Mouse (Mus musculus) left cerebral cortex, postnatal 4 days (tissue): Measurements from ENCODE around the gene Fbxl3. TPM values are rescaled to one million over a fixed set of nuclear protein-coding genes. Genes with fewer than 3 reads are reported as not detected.

Experiments
- DNase-seq: peaks from one replicate; pipeline ENCODE4 v3.0.0-alpha.2; 2022
- intact Hi-C: fragments of 180-260 bp; cut with DNase I; formaldehyde crosslinking; loops from one replicate; pipeline ENCODE4 v1.15.1; 2025
- total RNA-seq, 2 experiments: library from RNA; stranded (reverse); gene quantifications; 2 replicates each; pipeline ENCODE4 v1.2.3; 2021

The Fbxl3 gene
- total RNA-seq: 10 to 100 TPM; 67.2 to 71.3 TPM

DNA sequence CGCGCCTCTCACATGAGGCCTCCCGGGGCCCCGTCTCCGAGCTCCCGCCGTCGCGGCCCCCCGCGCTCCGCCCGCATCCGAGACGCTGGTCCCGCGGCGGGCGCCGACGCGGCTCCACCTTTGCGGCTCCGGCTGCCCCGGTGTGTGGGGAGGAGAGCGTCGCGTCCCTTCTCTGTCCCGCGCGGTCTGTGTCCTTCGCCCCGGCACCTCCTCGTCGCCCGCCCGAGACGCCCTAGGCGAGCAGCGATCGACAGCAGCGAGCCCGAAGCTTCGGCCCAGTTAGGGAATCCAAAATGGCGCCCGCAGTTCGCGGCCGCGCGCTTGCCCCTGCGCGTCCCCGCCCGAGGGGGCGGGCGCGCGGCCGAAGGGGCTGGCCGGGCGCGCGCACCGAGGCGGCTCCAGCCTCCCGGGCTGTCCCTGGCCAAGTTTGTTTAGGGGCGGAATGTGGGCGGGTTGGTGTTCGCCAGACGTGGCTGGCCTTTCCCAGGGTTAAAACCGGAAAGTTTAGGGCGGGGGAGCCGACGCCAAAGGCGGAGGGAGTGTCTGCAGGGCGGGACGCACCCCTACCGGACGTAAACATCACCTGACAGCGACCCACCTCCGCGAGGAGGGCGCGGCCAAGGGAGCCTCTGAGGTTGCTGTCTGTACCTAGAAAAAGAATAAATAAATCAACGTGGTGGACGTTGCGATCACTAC lies at the start of gene Fbxl3:
Gene Fbxl3, minus strand, starts transcription at position 329 of the 696 bp plus-strand sequence.
- intact Hi-C loops: no loop called here

DNA sequence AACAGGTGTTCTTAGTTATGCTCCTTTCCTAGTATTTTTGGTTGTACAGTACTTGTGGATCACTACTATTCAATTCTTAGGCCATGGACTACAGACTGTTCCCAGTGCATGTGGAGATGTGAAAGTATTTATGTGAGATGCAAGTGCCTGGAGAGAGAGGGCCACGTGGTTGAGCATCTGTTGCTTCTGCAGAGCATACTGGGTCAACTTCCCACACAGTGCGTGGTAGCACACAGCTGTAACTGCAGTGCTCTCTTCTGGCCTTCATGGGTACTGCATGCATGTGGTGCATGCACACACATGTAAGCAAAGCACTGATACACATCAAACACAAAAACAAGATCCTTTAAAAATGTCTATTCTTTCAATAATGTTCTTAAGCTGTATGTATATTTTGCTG lies 32.6 kb upstream of the Fbxl3 start:
- intact Hi-C loops: loop anchor here (10.0 kb wide), 1 partner anchor 73 kb away; no protein-coding TSS in a partner anchor
- DNase-seq: peak; percentile 33

More for the DNA sequence above, at the start of gene Fbxl3:
- DNase-seq: peak; percentile 81

DNA sequence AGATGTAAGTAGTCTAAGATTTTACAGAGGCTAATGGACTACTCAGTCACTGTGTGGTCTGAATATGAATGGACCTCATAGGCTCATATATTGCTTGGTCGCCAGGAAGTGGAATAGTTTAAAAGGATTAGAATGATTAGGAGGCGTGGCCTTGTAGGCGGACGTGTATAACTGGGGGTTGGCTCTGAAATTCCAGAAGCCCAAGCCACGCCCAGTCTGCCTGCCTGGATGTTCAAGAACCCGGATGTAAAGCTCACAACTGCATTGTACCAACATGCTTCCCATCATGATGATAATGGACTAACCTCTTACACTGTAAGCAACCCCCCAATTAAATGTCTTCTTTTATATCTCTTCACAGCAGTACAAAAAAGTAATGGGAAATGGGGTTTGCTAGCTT lies 26.4 kb upstream of the Fbxl3 start:
- no peak for DNase-seq
- intact Hi-C loops: no loop called here

DNA sequence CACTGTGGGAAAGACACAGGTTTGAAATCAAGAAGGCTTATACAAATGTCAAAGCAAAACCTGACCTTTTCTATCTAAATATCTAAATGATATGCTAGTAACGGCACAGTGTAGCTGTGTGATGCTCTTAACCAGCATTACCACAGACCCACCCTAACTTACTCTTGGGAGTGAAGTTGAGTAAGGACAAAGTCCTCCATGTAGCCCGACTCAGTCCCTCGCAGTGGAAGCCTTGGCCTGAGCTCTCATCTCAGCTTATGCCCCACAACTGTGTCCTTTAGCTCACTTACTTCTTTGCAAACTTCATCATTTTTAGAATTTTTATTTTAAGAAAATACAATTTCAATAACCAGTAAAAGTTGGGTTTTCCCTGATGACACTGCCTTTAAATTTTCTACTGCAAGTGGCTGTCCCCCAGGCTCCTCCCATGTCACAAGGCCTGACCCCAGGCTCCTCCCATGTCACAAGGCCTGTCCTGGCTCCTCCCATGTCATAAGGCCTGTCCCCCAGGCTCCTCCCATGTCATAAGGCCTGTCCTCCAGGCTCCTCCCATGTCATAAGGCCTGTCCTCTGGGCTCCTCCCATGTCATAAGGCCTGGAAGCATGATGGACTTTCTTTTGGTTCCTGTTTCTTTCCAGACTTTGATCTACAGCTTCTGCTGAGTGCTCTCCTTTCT lies 15.8 kb upstream of the Fbxl3 start:
- DNase-seq: no peak
- intact Hi-C loops: no loop called here

DNA sequence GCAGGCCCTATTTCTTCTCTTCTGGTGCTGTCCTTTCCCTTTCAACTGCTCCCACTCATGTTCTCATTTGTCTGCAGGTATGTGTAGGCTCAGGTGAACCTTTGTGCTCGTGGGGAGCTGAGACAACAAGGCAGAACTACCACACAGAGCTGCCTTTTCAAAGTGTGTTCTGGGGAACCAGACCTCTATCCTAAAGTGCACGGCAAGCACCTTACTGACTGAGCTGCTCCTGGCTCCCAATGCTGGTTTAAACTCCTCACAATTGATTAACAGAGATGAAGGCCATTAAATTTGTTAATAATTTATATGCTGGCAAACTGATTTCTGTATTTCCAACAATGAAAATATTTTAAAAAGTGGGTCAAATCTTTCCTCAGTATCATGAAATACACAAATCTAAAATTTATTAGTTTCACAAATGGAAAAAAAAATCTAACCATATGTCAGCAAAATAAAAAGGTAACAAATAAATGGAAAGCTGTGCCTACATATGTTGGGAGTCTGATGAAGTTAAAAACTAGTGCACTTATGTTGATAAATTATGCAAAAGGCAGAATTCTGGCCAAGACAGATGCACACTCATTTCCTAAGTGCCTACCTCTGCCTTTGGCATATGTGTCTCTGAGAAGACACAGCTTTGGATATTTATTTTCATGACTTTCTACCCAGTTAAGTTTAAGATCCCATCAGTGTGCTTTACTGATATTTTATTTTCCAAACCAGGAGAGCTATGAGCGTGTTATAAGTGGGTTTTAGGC lies 13.4 kb upstream of the Fbxl3 start:
- no peak for DNase-seq
- intact Hi-C loops: no loop called here

DNA sequence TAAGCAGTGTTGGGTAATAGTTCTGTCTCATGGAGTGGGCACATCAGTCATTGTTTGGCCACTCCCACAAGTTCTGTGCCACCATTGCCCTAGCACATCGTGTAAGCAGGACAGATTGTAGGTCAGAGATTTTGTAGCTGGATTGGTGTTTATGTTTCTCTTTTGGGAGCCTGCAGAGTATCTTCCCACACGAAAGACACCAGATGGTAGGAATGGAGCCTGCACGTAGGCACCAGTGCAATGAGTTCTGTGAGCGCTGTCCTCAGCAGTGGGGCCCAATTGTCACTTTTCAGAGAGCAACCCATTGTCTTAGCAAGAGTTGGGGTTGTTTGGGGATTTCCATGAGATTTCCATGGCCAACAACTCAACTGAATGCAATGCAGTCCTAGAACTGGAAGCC lies 10.6 kb upstream of the Fbxl3 start:
- no peak for DNase-seq
- intact Hi-C loops: loop anchor here (10.0 kb wide), 1 partner anchor 425 kb away; no protein-coding TSS in a partner anchor

DNA sequence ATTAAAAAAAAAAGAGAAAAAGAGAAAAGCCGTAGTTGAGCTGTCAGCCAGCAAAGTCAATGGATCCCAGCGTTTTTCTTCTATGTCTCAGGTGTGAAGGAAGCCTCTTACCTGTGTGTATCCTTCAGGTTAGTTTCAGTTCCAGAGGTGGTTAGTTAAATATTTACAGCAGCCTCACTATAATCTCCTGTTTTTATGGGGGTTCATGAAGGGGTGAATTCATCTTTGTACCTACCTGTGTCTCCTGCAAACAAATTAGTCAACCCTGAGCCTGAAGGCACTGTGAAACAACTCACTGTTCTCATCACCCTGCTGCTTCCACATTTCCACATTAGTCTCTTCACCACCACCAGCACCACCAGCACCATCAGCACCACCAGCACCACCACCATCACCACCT lies 6.9 kb upstream of the Fbxl3 start:
- DNase-seq: no peak
- intact Hi-C loops: loop anchor here (10.0 kb wide), 1 partner anchor 428 kb away; no protein-coding TSS in a partner anchor

DNA sequence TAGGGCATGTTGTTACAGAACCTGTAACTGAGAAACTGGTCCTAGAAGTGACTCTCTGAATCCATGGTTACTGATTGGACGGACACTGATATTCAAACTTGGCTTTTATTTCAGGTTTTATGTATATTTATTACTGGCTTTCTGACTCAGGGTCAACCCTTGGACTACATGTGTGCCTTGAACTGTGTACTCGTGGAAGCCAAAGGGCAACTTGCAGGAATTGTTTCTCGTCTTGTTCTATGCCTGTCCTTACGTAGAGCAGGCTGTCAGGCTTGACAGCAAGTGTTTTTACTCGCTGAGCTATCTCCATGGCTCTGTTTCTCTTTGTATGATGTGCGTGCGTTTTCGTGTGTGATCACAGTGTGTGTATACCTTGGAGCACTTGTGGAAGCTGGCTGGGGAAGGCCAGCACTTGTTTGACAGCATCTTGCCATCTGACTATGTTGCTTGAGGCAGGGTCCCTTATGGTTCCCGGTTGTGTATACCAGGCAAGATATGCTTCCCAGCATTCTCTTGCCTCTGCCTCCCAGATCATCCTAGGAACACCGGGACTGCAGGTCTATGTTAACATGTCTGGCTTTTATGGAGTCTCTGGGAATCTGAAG lies 3.5 kb upstream of the Fbxl3 start:
- intact Hi-C loops: loop anchor here (10.0 kb wide), 1 partner anchor 432 kb away; no protein-coding TSS in a partner anchor
- no peak for DNase-seq

DNA sequence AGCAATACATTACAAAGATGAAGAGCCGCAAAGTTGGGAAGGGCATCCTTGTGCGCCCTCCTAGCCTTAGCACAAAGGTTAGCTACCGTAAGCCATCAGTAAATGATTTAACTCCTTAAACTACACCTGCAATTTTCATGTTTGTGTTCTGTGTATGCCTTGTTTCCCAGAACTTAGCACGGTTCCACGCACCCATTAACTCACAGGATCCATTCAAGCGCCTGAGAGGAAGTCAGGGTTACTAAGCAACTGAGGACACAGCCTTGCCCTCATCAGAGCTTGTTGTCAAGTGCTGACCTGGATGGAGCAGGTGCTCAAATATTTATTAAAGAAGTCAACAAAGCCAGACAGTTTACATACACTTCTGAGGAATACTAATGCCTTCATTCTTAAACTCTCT lies 2.9 kb upstream of the Fbxl3 start:
- intact Hi-C loops: loop anchor here (10.0 kb wide), 1 partner anchor 433 kb away; no protein-coding TSS in a partner anchor
- no peak for DNase-seq

DNA sequence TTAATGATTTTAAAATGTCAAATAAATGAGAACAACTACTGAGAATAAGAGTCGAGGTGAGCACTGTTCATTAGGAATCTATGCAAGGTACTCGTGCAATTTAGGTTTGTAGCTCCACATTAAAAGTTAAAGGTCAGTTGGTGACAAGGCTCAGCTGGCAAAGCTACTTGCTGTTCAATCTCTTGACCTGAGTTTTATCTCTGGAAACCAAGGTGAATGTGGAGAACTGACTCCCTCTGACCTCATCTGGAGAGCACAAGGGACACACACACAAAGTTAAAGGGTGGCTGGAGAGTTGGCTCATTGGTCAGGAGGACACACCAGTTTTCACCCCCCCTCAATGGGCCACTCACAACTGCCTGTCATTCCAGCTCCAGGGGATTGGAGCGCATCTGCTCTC lies 1.8 kb upstream of the Fbxl3 start:
- intact Hi-C loops: loop anchor here (10.0 kb wide), 1 partner anchor 434 kb away; no protein-coding TSS in a partner anchor
- DNase-seq: no peak

DNA sequence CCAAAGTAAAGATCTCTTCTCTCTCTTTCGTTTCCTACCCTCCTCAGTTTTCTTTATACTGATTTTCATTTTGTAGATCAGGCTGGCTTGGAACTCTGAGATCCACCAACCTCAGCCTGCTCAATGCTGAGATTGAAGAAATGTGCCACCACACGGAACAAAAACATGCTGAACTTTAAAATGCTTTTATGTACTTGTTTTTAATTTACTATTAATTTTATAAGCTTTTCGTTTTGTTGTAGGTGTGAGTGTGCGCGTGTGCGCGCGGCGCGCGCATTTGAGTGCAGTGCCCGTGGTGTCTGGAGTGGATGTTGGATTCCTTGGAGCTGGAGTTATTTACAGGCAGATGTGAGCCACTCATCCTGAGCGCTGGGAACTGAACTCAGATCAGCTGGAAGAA lies 930 bp upstream of the Fbxl3 start:
- intact Hi-C loops: loop anchor here (10.0 kb wide), 1 partner anchor 435 kb away; no protein-coding TSS in a partner anchor
- no peak for DNase-seq

DNA sequence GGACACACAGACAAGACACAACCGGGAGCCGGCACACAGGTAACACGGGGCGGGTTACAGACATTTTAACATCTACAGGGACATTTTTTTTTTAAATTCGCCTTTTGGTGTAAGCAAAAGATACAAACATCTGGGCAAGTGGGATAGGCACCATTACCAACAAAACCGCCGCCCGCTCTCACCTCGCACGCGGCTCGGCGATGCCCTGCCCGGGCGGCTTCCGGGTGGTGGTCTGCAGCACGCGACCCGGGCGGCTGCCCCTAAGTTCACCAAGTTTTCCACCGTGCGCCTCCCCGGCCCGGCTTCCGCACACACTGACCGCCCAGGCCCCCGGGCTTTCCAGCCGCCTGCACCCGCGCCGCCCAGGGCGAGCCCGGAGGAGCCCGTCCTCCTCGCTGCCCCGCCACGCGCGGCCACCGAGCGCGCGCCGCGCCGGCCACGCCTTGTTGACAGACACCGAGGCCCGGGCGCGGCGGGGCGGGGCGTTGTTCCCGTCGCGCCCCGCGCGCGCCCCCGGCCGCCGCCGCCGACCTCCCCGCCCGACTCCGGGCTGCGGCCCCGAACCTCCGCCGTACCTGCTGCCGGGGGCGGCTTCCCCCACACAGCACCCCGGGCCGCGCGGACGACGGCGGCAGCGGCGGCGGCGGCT lies 655 bp downstream of the Fbxl3 start:
- intact Hi-C loops: no loop called here

DNA sequence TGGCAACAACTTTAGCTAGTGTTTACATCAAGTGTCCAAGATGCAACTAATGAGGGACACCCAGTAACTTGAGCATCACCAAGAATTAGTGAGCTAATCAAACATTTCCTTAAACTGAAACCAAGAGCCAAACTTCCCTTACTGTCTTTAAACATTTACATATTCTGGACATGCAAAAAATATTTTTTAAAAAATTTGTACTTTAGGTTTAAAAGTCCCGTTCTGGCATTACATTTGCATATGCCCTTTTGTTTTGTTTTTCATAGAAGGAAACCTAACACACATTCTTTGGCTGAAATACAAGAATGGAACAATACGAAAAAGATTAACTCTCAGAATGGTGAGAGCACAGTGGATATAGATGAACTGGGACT lies 1.2 kb downstream of the Fbxl3 start:
- no peak for DNase-seq
- intact Hi-C loops: no loop called here

More for the DNA sequence above, 655 bp downstream of the Fbxl3 start:
- peak; percentile 88 for DNase-seq

DNA sequence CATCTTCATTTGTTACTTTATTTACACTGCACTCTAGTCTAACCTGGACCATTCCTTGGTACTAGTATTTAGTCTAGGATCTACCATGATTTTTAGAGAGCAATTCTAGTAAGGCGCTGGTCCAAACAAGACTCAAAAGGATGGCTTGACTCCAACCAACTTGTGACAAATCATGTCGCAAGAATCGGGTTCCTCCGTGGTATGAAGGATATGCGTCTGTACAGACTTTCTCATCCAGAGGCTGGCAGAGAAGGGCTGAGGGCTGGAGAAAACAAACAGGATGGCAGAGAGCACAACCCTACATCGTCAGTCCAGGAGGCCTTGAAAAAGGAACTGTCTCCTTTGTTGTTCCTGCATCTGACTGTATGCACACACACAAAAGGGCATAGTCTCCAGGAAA lies 2.7 kb downstream of the Fbxl3 start:
- intact Hi-C loops: no loop called here
- DNase-seq: no peak

DNA sequence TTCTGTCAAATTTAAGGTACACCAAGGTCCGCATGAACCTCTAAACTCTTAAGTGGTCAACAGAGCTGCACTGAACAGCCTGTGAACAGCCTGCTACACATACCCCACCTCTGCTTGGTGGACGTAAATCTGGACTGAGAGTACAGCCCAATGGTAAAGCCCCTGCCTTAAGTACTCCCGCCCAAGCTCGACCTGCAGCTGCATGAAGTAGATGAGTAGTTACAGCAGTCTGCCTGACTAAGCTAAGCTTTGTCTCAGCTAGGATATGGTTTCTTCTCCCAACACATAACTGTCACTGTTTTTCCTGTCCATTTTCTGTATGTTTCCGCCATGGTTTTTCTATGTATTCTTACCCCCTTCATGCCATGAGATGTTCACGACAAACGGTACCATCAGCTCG lies 3.5 kb downstream of the Fbxl3 start:
- intact Hi-C loops: no loop called here

DNA sequence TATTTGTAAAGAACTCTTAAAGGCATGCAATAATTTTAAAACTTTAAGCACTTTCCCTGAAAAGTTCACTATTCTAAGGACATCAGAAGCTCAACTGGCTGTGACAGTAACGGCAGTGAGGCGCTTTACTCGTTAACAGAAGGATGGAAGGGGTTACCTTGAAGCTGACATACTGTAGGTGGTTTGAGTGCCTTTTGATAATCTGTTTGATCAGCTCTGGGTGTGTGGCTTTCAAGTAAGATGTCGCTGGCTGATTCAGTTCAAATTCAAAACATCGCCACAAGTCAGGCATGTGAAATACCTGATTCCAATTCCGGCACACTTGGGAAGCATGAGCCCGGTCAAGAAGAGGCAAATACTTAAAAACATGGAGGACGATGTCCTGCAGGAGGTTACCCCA lies 4.3 kb downstream of the Fbxl3 start:
- intact Hi-C loops: no loop called here

More for the DNA sequence above, 3.5 kb downstream of the Fbxl3 start:
- no peak for DNase-seq

DNA sequence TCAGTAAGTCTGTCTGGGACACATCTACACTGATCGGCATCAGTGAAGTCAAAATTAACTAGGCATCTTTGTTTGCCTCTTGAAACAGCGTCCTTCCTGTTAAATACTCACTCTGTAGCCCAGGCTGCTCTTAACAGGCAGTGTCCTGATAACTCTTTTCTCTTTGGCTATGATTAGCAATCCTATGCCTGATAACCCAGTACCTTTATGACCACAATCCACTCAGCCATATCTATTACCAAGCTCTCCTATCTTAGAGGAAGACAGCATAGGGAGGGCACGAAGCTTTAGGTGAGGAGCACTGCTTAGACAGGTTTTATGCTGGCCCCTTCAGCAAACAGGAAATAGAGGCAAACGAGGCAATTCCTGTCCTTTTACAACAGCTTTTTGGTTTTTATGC lies 5.7 kb downstream of the Fbxl3 start:
- intact Hi-C loops: no loop called here
- no peak for DNase-seq

More for the DNA sequence above, 4.3 kb downstream of the Fbxl3 start:
- DNase-seq: no peak

DNA sequence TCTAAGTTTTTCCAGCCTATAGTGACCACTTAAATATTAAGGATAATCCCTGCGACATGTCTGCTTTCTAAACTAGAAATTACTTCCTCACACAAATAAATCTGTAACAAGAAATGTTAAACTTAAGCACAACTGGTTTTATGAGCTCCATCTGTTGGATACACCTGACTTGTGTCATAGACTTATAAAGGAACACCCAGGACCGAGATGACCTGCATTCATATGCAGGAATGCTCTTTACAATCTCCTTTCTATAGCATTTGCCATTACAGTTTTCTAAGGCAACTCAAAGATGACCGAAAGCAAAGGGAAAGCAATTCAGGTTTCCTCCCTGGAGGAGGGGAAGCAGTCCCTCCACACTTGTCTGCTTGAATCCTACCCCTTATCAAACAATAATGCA lies 6.1 kb downstream of the Fbxl3 start:
- DNase-seq: no peak
- intact Hi-C loops: no loop called here

DNA sequence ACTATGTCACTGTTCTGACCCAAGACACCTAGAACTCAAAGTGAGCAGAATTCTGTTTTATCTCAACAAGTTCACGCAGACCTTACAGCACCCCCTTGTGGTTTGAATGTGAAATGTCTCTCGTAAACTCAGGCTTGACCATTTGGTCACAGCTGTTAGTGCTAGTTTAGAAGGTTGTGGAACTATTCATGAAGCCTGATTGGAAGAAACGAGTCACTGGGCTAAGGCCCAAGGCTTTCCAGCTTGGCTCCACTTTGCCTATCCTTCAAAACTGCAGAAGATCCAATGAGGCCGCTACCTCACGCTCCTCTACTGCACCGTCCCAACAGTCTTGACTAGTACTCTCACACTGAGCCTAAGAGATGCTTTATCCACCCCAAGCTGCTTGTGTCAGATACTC lies 10.7 kb downstream of the Fbxl3 start:
- intact Hi-C loops: loop anchor here (10.0 kb wide), 1 partner anchor 74 kb away; no protein-coding TSS in a partner anchor
- peak; percentile 23 for DNase-seq

DNA sequence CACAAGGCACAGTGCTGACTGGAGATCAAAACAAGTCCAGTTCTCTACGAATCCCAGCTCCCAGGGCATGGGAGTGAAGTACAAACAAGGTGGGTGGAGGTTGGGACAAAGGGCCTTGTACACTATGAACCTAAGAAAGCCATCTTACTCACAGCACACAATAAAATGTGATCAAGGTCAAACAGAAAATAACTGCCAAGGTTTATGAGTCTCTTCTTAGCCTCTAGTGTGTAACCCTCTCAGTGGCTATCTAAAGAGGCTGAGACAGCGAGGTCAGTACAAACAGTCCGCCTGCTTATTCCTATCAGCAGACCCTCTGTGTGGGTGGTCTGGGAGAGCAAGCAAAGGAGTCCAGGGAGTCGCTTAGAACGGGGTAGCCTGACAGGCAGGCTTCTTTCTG lies 11.5 kb downstream of the Fbxl3 start:
- intact Hi-C loops: loop anchor here (10.0 kb wide), 1 partner anchor 73 kb away; no protein-coding TSS in a partner anchor

More for the DNA sequence above, 11.5 kb downstream of the Fbxl3 start:
- DNase-seq: no peak
